Mouse (Mus musculus) mouse trophoblast stem cell (cell line): ENCODE data around the gene Vamp8.

Experiments
- in situ Hi-C, 2 experiments: fragments of 300-500 bp; cut with MseI, MboI; formaldehyde crosslinking; loops; 2 replicates in 1 of 2; 3 replicates in 1 of 2; pipeline ENCODE4 v1.15.1; 2025

Vamp8 gene

DNA sequence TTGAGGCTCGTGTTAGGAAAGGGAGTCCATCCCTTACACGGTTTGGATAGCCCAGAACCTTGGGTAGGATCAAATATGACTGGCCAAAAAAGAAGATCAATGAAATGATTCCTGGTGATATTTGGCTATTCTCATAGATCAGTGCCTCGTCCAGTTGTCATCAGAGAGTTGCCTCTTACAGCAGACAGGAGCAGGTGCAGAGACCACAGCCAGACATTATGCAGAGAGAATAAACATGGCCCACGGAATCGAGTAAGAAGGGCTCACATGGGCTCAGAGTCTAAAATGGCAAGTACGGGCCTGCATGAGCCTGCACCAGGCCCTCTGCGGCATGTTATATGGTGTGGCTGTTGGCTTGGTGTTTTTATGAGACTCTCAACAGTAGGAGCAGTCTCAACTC, 14.9 kb upstream of the Vamp8 start:
- in situ Hi-C loops, result no loop called here

DNA sequence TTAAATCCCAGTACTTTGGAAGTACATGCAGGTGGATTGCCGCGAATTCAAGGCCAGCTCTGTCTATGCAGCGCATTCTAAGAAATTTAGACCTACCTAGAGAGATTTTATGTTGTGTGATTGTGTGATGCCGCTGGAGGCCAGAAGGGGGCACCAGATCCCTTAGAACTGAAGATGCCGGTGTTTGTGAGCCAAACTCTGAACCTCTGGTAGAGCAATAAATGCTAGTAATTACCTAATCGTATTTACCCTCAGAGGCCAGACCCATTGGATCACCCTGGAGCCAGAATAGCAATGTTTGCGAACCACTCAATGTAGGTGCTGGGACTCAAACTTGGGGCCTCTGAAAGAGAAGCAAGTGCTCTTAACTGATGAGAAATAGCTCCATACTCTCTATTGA, 11.4 kb upstream of the Vamp8 start:
- in situ Hi-C loops, result no loop called here

DNA sequence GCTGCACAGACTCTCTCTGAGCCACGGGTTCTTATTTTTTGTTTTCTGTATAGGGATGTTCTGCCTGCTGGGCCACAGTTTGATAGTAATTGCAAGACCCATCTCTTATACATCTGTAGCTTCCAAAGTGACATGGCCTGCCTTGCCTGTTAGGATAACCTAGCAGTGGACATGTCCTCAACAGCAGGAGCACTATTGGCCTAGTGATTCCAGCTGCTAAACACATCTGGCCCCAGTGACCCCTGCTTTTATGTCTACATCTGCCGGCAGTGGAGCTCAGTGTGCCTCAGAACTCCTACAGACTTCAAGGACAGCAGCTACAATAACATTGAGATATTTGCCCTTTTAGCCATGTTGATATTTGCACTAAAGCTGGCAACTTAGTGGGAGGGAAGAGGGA, 9.5 kb upstream of the Vamp8 start:
- in situ Hi-C loops, result no loop called here

DNA sequence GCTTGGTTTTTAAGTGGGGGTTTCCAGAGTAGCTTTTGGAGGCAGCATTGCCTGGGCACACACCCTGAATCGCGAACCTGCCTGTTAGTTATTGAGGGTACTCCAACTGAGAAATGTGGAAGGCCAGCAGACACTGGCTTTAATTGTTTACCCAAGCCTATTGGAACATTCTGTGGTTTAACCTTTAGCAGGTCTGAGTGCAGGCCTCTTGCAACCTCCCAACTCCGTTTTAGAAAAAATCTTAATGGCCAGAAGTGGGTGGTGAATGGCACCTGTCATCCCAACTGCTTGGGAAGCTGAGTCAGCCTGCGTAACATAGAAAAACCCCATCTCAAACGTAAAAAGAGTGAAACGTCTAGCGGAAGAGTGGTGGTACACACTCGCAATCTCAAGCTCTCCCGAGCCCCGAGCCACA, 6.3 kb upstream of the Vamp8 start:
- in situ Hi-C loops, result no loop called here

DNA sequence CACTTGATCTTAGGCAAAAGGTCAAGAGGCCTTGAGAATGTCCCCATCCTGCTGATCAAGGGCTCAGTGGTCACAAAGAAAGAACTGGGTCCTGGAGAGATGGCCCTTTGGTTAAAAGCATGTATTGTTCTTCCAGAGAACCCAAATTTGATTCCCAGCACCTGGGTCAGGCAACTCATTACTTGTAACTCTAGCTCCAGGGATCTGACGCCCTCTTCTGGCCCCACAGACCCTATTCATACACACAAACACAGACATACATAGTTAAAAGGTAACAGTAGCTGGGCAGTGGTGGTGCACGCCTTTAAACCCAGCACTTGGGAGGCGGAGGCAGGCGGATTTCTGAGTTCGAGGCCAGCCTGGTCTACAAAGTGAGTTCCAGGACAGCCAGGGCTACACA, 1.8 kb upstream of the Vamp8 start:
- in situ Hi-C loops, result no loop called here

DNA sequence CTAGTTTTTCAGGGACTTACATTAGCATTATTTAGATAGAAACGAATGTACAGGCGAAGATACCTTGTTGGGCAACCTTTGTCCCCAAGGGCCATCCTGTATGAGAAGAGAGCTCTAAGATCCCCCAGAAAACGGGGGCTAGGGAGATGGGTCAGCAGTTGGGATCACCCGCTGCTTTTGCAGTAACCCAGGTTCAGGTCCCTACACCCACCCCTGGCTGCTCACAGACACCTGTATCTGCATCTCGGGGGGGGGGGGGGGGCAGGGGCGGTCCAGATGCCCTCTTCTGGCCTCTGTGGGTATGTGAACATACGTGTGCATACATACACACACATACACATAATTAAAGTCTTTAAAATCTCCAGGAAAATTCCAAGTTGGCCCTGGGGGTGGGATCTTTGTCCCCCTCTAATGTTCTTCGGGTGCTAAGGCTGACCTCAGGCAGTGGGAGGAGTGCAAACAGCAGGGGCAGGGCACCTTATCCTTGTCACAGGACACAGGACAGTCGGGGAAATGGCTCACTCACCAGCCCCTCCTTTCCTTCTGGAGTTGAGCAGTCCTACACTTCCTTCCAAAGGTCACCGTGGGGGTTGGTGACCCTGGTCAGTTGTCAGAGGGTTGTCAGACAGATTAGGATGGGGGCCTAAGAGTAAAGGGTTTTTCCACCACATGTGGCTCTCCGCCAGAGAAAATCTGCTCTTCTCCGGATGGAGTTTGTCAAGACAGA, 455 bp upstream of the Vamp8 start:
- in situ Hi-C loops, result no loop called here

DNA sequence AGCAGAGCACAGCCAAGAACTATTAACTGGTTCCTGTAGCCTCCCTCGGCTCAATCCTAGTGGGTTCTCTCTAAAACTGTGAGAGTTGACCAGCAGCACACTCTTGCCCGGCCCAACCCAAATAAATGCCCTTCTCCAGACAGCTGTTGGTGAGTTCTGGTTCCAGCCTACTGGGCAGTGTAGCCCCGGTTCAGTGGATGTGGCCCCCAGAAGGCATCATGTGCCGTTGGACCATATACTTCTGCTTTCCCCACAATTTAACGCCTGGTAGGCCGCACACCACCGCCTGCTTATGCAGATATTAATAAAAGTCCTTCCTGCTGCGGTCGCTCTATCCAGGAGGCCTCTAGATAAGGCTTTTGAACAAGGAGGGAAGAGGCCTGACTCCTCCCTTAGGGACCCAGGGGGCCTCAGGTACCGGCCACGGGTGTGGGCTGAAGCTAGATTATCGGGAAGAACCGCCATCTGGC, 997 bp downstream of the Vamp8 start:
- in situ Hi-C loops, result no loop called here

DNA sequence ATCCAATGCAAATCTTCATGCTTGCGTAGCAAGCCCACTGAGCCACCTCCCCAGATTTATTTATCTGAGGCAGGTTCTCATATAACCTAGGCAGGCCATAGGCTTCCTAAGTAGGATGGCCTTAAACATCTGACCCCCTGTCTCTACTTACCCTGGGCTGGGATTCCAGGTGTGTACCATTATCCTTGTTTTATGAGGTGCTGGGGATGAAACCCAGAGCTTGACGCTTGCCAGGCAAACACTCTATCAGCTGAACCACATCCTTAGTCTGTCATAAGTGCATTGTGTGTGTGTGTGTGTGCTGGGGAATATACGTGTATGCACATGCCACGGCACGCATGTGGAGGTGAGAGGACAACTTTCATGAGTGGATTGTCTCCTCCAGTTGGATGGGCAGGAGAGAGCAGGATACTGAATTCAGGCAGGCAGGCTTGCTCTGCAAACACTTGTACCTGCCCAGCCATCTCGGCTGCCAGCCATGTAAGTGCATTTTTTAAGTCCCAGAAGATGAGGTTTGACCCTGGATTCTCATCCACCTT, 1.6 kb downstream of the Vamp8 start:
- in situ Hi-C loops, result no loop called here

DNA sequence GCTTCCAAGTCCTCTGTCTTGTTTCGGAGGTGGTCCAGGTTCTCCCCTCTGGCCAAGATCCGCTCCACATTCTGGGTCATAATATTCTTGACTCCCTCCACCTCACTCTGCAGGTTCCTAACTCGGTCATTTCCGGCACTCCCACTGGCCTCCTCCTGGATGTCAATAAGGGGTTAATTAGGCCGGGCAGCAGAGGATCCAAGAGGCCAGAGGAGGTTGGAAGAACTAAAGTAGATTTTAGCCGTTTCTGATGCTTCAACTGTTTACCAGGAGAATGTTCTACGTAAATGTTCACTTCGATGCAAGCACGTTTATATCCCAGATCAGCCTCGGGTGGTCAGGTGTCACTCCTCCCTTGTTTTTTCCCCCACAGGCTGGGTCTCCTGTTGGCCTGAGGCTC, 2.2 kb downstream of the Vamp8 start:
- in situ Hi-C loops, result no loop called here

DNA sequence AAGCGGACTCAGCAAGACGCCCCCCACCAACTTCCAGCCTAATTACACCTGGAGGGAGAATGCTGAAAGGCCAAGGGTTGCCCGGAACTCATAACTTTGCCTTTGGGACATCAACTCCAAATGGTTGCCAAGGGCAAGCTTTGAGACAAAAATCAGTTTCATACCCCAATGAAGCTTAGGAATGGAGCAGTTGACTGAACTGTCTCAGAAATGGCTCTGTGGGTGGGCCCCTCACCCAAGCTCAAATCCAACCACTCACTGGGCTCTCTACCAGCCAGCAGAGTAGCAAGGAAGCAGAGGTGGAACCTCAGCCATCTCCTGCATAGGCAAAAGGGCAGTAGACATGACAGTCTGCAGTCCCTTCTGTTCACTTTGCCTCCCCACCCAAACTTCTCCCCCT, 2.7 kb downstream of the Vamp8 start:
- in situ Hi-C loops, result no loop called here

DNA sequence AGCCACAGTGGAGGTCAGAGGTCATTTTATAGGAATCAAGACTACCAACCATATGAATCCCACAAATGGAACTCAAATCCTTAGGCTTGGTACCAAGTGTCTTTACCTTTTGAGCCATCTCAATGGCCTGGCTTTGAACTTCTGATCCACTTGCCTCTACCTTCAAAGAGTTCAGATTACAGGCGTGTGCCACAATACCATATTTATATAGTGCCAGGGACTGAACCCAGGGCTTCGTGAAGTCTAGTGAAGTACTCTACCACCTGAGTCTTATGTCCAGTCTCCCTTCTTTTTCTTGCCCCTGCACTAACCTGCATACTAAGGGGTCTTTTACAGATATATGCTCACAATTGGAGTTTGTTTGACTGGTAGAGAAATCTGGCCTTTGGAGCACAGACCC, 3.9 kb downstream of the Vamp8 start:
- in situ Hi-C loops, result no loop called here

DNA sequence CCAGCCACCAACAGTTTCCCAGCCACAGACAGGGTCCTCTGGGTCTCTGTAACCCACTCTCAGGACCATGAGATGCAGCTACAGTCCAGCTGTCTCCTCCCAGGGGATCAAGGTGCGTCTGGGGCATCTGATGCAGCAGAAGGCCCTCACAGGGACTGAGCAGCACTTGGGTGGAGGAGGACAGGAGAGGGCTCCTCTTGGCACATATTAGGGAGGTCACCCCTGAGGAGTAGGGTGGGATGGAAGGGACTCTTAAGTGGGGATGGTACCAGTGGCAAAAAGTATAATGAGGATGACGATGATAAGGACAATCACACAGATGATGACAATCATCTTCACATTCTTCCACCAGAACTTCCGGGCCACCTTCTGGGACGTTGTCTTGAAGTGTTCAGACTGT, 5.2 kb downstream of the Vamp8 start:
- in situ Hi-C loops, result no loop called here

DNA sequence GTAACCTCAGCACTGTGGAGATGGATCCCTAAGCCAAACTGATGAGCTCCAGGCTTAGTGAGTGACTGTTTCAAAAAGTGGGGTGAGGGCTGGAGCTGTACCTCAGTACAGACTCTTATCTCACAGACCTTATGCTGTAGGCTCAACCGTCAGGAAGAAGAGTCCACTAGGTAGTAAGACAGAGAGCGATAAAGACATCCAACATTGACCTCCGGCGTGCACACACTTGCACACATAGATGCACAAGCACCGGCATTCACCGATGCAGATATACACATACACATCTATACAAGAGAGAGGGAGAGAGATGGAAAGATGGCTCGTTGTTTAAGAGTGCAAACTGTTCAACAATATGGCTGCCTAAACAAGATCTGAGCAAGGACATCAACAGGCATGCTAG, 6.6 kb downstream of the Vamp8 start:
- in situ Hi-C loops, result no loop called here

DNA sequence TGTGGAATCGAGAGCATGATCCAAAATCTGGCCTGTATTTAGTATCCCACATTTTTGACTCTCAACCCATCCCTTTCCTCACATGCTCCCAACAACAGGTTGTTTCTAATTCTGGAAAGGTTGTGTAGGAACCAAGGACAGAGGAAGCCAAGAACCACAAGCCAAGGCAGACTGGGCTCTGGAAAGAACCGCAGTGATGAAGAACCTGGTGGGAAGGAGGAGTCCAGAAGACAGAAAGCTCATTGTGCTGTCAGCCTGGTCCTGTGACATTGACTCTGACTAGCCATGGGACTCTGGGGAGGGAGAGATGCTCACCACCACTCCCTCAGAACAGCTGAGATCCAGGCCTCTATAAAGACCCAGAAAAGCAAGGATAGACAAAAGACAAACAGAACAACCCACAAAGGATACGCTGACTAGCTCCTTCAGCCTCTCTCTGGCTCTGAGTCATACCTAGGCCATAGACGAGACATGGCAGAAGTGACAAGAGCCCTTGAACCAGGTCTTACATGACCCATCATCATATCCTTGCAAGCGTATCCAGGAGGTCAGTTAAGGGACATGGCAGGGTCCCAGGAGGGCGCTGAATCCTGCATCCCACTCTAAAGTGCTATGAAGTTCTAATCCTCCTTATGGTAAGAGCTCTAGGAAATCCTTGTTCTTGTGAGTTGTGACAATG, 7.2 kb downstream of the Vamp8 start:
- in situ Hi-C loops, result no loop called here

DNA sequence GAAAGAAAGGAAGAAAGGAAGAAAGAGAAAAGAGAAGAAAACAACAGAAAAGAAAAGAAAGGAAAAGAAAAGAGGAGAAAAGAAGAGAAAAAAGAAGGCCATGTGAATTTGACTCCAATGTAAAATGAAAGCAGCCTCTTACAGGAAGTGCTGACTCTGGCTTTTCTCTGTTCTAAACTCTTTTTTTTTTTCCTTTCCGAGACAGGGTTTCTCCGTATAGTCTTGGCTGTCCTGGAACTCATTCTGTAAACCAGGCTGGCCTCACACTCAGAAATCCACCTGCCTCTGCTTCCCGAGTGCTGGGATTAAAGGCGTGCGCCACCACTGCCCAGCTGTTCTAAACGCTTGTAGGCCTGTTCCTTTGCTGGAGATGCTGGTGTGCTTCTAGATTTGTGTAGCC, 8.0 kb downstream of the Vamp8 start:
- in situ Hi-C loops, result no loop called here

DNA sequence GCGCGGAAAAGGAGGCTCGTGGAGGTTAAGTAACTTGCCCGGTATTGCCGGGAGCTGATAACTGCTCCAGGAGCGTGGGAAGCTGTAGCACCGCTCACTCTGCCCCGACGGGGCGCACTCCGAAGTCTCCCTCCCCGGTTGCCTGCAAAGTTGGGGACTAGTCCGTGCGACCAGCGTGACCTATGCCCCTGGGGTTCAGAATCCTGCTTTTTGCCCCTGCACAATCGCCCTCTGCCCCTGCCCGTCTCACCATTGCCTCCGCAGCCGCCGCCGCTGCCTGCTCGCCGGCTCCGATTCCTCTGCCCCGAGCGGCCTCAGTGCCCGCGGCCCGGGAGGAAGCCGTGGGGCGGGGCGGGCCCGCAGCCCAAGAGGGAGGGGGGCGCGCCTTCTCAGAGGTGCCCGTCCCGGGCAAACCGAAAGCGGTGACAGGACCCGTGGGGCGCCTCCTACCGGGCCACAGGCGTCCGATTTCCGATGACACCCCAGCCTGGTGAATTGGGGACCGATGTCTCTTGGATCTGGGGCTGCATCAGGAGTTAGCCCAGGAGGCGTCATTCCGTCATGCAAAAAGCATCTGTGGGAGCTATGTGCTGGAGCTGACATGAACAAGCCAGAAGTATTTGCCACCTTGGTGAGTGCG, 10.3 kb downstream of the Vamp8 start, which contains the start of gene Vamp5:
Vamp5 (minus strand) TSS at position 338 of the 640 bp plus-strand sequence.
- in situ Hi-C loops, result no loop called here

DNA sequence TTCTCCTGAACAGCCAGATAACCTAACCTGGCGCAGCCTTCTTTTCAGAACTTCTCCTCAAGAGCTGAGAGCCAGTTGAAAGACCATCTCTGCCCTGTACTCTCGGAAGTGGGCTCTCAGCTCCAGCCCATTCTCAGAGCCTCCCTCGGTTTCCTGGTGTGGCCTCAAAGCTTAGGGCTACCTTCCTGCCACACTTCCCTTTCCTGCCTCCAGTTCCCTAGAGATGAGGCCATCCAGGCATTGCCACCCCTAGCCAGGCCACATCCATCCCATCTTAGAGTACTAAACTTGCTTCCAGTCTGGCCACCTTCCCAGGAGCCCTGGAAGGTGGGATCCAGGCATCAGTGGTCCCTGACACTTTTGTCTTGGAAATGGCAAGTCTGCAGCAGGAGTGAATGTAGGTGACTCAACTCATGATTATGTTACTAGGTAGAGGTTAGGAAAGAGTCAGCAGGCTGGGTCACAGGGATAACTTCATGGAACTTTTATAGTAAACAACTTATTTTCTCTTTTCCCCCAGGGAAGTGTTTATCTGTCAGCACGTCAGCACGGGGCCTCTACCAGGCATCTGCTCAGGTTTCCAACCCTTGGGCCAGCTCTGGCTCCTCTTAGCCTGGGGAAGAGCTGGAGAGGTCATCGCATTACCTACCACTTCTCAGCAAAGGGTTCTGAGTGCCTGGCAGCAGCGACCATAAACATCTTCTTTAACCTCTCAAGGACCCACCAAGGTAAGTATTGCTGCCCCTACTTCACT, 10.9 kb downstream of the Vamp8 start:
- in situ Hi-C loops, result no loop called here

DNA sequence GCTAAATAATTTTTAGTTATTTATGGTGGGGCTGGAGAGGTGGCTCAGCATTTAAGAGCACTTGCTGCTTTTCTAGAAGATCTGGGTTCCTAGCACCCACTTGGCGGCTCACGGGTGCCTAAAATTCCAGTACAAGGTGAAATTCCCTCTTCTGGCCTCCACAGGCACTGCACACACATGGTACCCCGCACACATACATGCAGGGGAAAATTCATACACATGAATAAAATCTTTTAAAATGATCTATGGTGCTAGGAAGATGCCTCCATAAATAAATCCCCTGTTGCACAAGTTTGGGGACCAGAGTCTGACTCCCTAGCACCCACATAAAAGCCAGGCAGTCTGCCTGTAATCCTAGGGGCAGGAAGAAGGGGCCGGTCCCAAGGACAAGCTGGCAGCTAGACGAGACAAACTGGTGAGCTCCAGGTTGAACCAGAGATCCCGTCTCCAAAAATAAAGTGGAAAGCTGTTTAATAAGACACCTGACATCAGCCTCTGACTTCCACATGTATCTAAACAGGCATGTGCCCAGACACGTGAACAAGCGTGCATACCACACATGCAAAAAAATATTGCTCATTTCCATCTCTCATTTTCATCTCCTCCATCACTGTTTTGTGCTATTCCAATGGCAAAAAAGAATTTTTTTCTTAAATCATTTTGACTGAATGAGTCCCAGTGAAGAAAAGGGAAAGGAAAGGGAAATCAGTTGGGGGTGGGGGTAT, 11.8 kb downstream of the Vamp8 start:
- in situ Hi-C loops, result no loop called here

DNA sequence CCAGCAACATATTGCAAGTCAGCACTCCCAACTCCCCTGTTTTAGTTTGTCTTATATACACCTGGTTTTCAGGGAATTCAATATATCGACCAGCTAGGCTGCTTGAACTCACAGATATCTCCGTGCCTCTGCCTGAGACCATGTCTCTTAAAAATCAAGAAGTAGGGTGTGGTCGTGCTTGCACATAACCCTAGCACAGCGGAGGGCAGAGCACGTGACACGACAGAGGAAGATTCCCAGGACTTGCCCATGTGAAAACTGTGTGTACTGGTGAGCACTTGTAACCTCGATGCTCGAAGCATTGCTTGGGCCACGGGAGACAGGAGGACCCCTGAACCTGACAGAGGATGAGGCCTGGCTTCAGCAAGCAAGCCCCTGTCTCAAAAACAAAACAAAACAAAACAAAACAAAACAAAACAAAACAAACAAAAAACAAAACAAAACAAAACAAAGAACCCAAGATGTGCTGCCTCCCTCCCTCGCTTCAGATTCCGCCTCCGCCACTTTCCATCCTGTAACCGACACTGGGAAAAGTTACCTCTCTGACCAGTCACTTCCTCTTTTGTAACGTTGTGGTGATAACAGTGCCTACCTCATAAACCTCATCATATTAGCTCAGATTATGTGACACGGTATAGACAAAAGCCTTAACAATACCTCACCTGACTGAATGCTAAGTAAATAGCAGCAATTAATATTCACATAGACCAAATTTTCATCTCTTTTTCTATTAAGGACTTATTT, 15.5 kb downstream of the Vamp8 start:
- in situ Hi-C loops, result no loop called here

DNA sequence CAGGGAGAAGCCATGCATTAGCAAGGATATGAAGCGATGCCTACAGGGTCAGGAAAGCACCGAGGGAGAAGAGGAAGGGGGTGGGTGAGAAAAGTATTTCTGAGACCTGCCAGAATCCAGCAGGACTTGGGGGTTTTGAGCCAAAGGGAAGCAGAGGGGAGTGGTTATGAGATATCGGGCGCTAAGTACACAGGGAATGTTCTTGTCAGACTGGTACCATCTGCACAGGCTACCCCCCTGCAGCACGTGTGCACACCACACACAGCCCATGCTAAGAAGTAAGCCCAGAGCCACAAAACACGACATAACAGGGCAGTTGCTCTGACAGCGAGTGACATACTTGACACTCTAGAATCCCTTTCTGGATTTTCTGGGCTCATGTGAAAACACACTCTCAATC, 16.3 kb downstream of the Vamp8 start:
- in situ Hi-C loops, result no loop called here

DNA sequence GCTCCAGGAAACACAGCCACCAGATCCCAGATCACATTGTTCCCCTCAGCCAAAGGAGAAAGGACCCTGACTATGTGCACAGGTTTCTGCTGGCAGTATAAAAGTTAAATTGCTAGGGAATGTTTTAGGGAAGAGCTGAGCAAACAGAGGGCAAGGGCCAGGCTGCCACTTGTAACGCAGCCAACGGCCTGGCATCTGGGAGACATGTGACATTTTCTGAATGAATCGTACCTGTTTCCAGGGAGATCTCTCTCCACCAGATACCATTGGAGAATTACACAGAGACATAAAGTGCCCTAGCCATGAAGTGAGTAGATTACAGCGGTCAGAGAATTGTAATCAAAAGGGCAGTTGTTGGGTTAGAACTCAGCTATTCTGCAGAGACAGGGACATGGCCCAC, 17.3 kb downstream of the Vamp8 start:
- in situ Hi-C loops, result no loop called here
